23 mouse cellular contexts compared by ENCODE assay signal in the genomic region with DNA sequence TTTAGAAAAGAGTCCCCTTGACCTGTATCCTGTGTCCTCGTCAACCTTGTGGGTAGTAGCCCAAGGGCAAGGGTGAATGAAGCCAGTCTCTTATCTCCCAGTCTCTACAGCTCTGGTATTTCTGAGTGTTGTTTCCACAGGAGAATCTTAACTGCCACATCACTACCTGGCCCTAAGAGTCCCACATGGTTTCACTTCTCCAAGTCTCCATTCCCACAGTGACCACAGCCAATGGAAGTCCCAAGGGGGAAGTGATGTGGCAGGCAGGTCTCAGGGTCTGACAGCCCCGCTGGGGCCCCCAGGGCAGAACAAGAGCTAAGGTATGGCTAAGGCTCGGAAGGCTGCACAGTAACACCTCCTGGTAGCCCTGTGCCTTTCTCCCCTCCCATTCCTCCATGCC. TPM values are rescaled to one million over a fixed set of nuclear protein-coding genes. Genes with fewer than 3 reads are reported as not detected.
DNase-seq lines count a peak whose midpoint lies in the region; ATAC-seq and TF ChIP-seq lines count a peak whose summit lies in the region.
"Had no signal": no experiment of that assay in that cellular context is flagged by ENCODE, and none has a peak within 500 bp of the region (broad histone marks: within the 10 kb centered on the region; RNA-seq: fewer than 3 reads in every experiment).

No protein-coding gene starts in this region.

- no peaks in the 10 kb centered on the region for H3K27me3 ChIP-seq in kidney, adult 2 months (replicated peaks; ENCODE audit: control insufficient read depth, insufficient read depth, low read length)
- no peaks in the 10 kb centered on the region for H3K27me3 ChIP-seq in midbrain, embryonic 13.5 days
- H3K27me3 ChIP-seq: embryonic facial prominence, embryonic 13.5 days; forebrain, embryonic 12.5 days; heart, embryonic 15.5 days; hindbrain, embryonic 15.5 days had no signal

- no peak for TF ChIP-seq POLR2A in kidney, adult 2 months (IDR thresholded peaks at IDR 0.05; ENCODE audit: low read depth, low read length)
- no peak for TF ChIP-seq POLR2A in bone marrow, adult 2 months (IDR thresholded peaks at IDR 0.05; ENCODE audit: borderline replicate concordance, control insufficient read depth, low read depth, low read length)

- H3K4me3 ChIP-seq in kidney, adult 2 months (ENCODE audit: insufficient read depth, low read depth, low read length) = no peak overlapping the region
- H3K4me3 ChIP-seq in bone marrow, adult 2 months (replicated peaks; ENCODE audit: control insufficient read depth, low read depth, low read length) = peak overlapping the region; percentile 29
- no peak overlapping the region for H3K4me3 ChIP-seq in gastrocnemius, adult 2 months
- H3K4me3 ChIP-seq in midbrain, embryonic 13.5 days (replicated peaks) = no peak overlapping the region
- H3K4me3 ChIP-seq: embryonic facial prominence, embryonic 13.5 days; forebrain, embryonic 12.5 days; heart, adult 2 months; heart, embryonic 15.5 days; hindbrain, embryonic 15.5 days had no signal

- H3K36me3 ChIP-seq in kidney, adult 2 months (ENCODE audit: control insufficient read depth, insufficient read depth, low read length) = no peaks in the 10 kb centered on the region
- no peaks in the 10 kb centered on the region for H3K36me3 ChIP-seq in midbrain, embryonic 13.5 days
- H3K36me3 ChIP-seq: embryonic facial prominence, embryonic 13.5 days; forebrain, embryonic 12.5 days; heart, embryonic 15.5 days; hindbrain, embryonic 15.5 days had no signal

- H3K9me3 ChIP-seq in midbrain, embryonic 13.5 days = no peaks in the 10 kb centered on the region
- H3K9me3 ChIP-seq: embryonic facial prominence, embryonic 13.5 days; forebrain, embryonic 12.5 days; heart, embryonic 15.5 days; hindbrain, embryonic 15.5 days had no signal

- no peak overlapping the region for H3K4me2 ChIP-seq in midbrain, embryonic 13.5 days (replicated peaks)
- H3K4me2 ChIP-seq: embryonic facial prominence, embryonic 13.5 days; forebrain, embryonic 12.5 days; heart, embryonic 11.5 days; heart, embryonic 15.5 days; hindbrain, embryonic 15.5 days had no signal

- H3K9ac ChIP-seq in midbrain, embryonic 13.5 days (replicated peaks) = no peak overlapping the region
- H3K9ac ChIP-seq: embryonic facial prominence, embryonic 13.5 days; forebrain, embryonic 12.5 days; heart, embryonic 15.5 days; hindbrain, embryonic 15.5 days had no signal

- TF ChIP-seq CTCF in kidney, adult 2 months (conservative IDR thresholded peaks at IDR 0.05; ENCODE audit: insufficient read depth, insufficient read length, low read depth, low read length) = no peak
- no peak for TF ChIP-seq CTCF in bone marrow, adult 2 months (IDR thresholded peaks at IDR 0.05; ENCODE audit: control insufficient read depth, insufficient read depth, low read length)
- no peak for TF ChIP-seq CTCF in gastrocnemius, adult 2 months (IDR thresholded peaks at IDR 0.05)

- peak; percentile 10 for DNase-seq in kidney, adult 2 months
- no peak for DNase-seq in kidney, postnatal 36 days
- DNase-seq in monocyte, adult 2 months (ENCODE audit: low read depth in 1 of 2, low spot score in 2 of 2) = peak; percentile 17 to 42
- DNase-seq in gastrocnemius, adult 2 months = no peak
- DNase-seq in adrenal gland, postnatal 14 days = no peak
- DNase-seq: adrenal gland, adult 2 months; cerebellum, adult 18-20 months; cerebellum, postnatal 10 days; embryo, embryonic 11 days; gastrocnemius, postnatal 36 days; heart, adult 2 months had no signal

- peak; percentile 18 to 40; a peak in 1 of 4 replicates for ATAC-seq in hematopoietic stem cell, adult 5-6 weeks (replicated peaks in 1 of 2; ENCODE audit: insufficient read depth in 1 of 2, low FRiP score in 2 of 2, low TSS enrichment in 1 of 2, low read depth in 1 of 2, poor library complexity in 2 of 2, severe bottlenecking in 2 of 2)
- no peak for ATAC-seq in midbrain, embryonic 13.5 days
- ATAC-seq: forebrain, embryonic 16.5 days; intestine, embryonic 16.5 days had no signal

- peaks cover 3% of the 10 kb centered on the region; the same call in 1 of the 2 replicates for H3K4me1 ChIP-seq in kidney, adult 2 months (ENCODE audit: control insufficient read depth, insufficient read depth, low read length)
- peaks cover 11% of the 10 kb centered on the region for H3K4me1 ChIP-seq in bone marrow, adult 2 months (ENCODE audit: control insufficient read depth, insufficient read depth, low read length)
- H3K4me1 ChIP-seq in midbrain, embryonic 13.5 days (replicated peaks) = no peaks in the 10 kb centered on the region
- H3K4me1 ChIP-seq: embryonic facial prominence, embryonic 13.5 days; forebrain, embryonic 12.5 days; hindbrain, embryonic 15.5 days had no signal

- 70% methylated on average over 3 of the region's 3 CpGs for WGBS in kidney, adult 2 months
- WGBS in bone marrow, adult 2 months = 19% methylated on average over 3 of the region's 3 CpGs
- WGBS in midbrain, embryonic 13.5 days = 72% methylated on average over 3 of the region's 3 CpGs

- H3K27ac ChIP-seq in kidney, adult 2 months (ENCODE audit: insufficient read depth, low read depth, low read length) = no peak overlapping the region
- no peak overlapping the region for H3K27ac ChIP-seq in bone marrow, adult 2 months (ENCODE audit: control insufficient read depth, insufficient read depth, low read depth, low read length, poor library complexity)
- H3K27ac ChIP-seq in gastrocnemius, adult 2 months = no peak overlapping the region
- no peak overlapping the region for H3K27ac ChIP-seq in midbrain, embryonic 13.5 days
- H3K27ac ChIP-seq: embryonic facial prominence, embryonic 13.5 days; forebrain, embryonic 12.5 days; heart, adult 2 months; heart, embryonic 15.5 days; hindbrain, embryonic 15.5 days had no signal

- intact Hi-C loops in gastrocnemius, adult 2 months (cut with DNase I) = no loop called here

RNA-seq across cellular contexts. Expression of a gene that starts 3.1 kb away (rescaled TPM):
- polyA plus RNA-seq in kidney, adult 2 months (2012; rRNA removed) = 8.9 and 9.4 TPM in 2 replicates
- 9.1 and 13.2 TPM in 2 replicates for polyA plus RNA-seq in bone marrow, adult 2 months (2011; ENCODE audit: insufficient read depth, insufficient read length, low replicate concordance, missing spikeins)
- total RNA-seq in hematopoietic stem cell, adult 5-6 weeks (2017) = 15.2 and 23.5 TPM in 2 replicates
- total RNA-seq in gastrocnemius, adult 2 months (2021) = under 1 TPM; 0.06 to 0.18 TPM
- total RNA-seq in adrenal gland, postnatal 14 days (2021) = 0.15 and 0.49 TPM in 2 replicates
- 0.10 TPM in 1 of 2 replicates, not detected in the other for polyA plus RNA-seq in midbrain, embryonic 13.5 days (2015; fragmentation: Nextera tagmentation; extraction: Ambion mirVana)
- total RNA-seq: heart, adult 2 months; heart, postnatal 25 days had no signal
- polyA plus RNA-seq: forebrain, embryonic 12.5 days; forebrain, embryonic 16.5 days; hindbrain, embryonic 11.5 days had no signal

RNA-seq across cellular contexts. Expression of a gene that starts 57.5 kb away (rescaled TPM):
- polyA plus RNA-seq in kidney, adult 2 months (2012; rRNA removed) = 102 TPM in 2 replicates
- polyA plus RNA-seq in bone marrow, adult 2 months (2011; ENCODE audit: insufficient read depth, insufficient read length, low replicate concordance, missing spikeins) = 6.3 and 10.7 TPM in 2 replicates
- 87.2 and 89.3 TPM in 2 replicates for total RNA-seq in hematopoietic stem cell, adult 5-6 weeks (2017)
- total RNA-seq in gastrocnemius, adult 2 months (2021) = 10 to 100 TPM; 15.7 to 65.1 TPM
- total RNA-seq in adrenal gland, postnatal 14 days (2021) = 6.9 and 13.1 TPM in 2 replicates
- 6.4 and 7.8 TPM in 2 replicates for polyA plus RNA-seq in midbrain, embryonic 13.5 days (2015; fragmentation: Nextera tagmentation; extraction: Ambion mirVana)

RNA-seq across cellular contexts. Expression of a gene that starts 59.9 kb away (rescaled TPM):
- polyA plus RNA-seq in kidney, adult 2 months (2012; rRNA removed) = 8.4 and 8.9 TPM in 2 replicates
- polyA plus RNA-seq in bone marrow, adult 2 months (2011; ENCODE audit: insufficient read depth, insufficient read length, low replicate concordance, missing spikeins) = 6.1 and 14.1 TPM in 2 replicates
- 44.2 and 45.9 TPM in 2 replicates for total RNA-seq in hematopoietic stem cell, adult 5-6 weeks (2017)
- 10 to 100 TPM; 76.3 to 87.6 TPM for total RNA-seq in gastrocnemius, adult 2 months (2021)
- 44.8 and 46.8 TPM in 2 replicates for total RNA-seq in adrenal gland, postnatal 14 days (2021)
- polyA plus RNA-seq in midbrain, embryonic 13.5 days (2015; fragmentation: Nextera tagmentation; extraction: Ambion mirVana) = 106 and 109 TPM in 2 replicates

Comparison
In these comparisons a context has a peak if more than half of its experiments do, and no peak if none do; other contexts are left out.
1. DNase-seq: peak in kidney, adult 2 months (single experiment) and monocyte, adult 2 months (2 of 2); none in kidney, postnatal 36 days (0 of 2), gastrocnemius, adult 2 months (single experiment) and adrenal gland, postnatal 14 days (single experiment).
2. RNA of a gene that starts 3.1 kb away (total RNA-seq): 15.2 to 23.5 TPM in hematopoietic stem cell, adult 5-6 weeks; 0.06 to 0.18 TPM in gastrocnemius, adult 2 months and 0.15 to 0.49 TPM in adrenal gland, postnatal 14 days; every median in the first group is over 10 times any median in the second.